Mouse (Mus musculus): ENCODE data around the gene Cdk4. TPM values are rescaled to one million over a fixed set of nuclear protein-coding genes. Genes with fewer than 3 reads are reported as not detected.

The Cdk4 gene
- 374 and 389 TPM in 2 replicates for polyA plus RNA-seq (2015; fragmentation: Nextera tagmentation; extraction: Ambion mirVana)

GRCm38 (mm10) chr10:127063239-127063872, at the start of gene Cdk4:
TSS of gene Cdk4 (plus strand) at chr10:127063534.

GRCm38 (mm10) chr10:127030336-127031296, 32.7 kb upstream of the Cdk4 start, which contains the start of gene Tsfm:
TSS of gene Tsfm (minus strand) at chr10:127030840.

GRCm38 (mm10) chr10:127041274-127041766, 22.0 kb upstream of the Cdk4 start, which contains the start of the genes Mettl1 and Eef1akmt3:
TSS of gene Mettl1 (plus strand) at chr10:127041414.
TSS of gene Eef1akmt3 (minus strand) at chr10:127041513.

GRCm38 (mm10) chr10:127047954-127048353, 15.4 kb upstream of the Cdk4 start, which contains the start of gene Cyp27b1:
TSS of gene Cyp27b1 (plus strand) at chr10:127048250.

GRCm38 (mm10) chr10:127059968-127060916, 3.1 kb upstream of the Cdk4 start, which contains the start of gene March9:
TSS of gene March9 (minus strand) at chr10:127060184.

GRCm38 (mm10) chr10:127070190-127071121, 7.1 kb downstream of the Cdk4 start, which contains the start of gene Tspan31:
TSS of gene Tspan31 (minus strand) at chr10:127070264.

GRCm38 (mm10) chr10:127075080-127075479, 11.7 kb downstream of the Cdk4 start, which contains the start of gene Agap2:
TSS of gene Agap2 (plus strand) at chr10:127075284.

Other genes starting within 250 kb of the Cdk4 start
- gene Atp23, start 162.2 kb upstream of the Cdk4 start, polyA plus RNA-seq (2015; fragmentation: Nextera tagmentation; extraction: Ambion mirVana), result 19.0 and 22.1 TPM in 2 replicates
- gene Ctdsp2, start 84.8 kb upstream of the Cdk4 start, polyA plus RNA-seq (2015; fragmentation: Nextera tagmentation; extraction: Ambion mirVana), result 18.3 and 19.0 TPM in 2 replicates
- 0.85 and 10.5 TPM in 2 replicates for gene Avil, start 62.8 kb upstream of the Cdk4 start, polyA plus RNA-seq (2015; fragmentation: Nextera tagmentation; extraction: Ambion mirVana)
- gene Tsfm, start 32.7 kb upstream of the Cdk4 start, polyA plus RNA-seq (2015; fragmentation: Nextera tagmentation; extraction: Ambion mirVana), result 67.5 and 74.2 TPM in 2 replicates
- gene Mettl1, start 22.1 kb upstream of the Cdk4 start, polyA plus RNA-seq (2015; fragmentation: Nextera tagmentation; extraction: Ambion mirVana), result 25.1 and 25.4 TPM in 2 replicates
- gene Eef1akmt3, start 22.0 kb upstream of the Cdk4 start, polyA plus RNA-seq (2015; fragmentation: Nextera tagmentation; extraction: Ambion mirVana), result 0.21 and 0.43 TPM in 2 replicates
- 0.22 TPM in 1 of 2 replicates, not detected in the other for gene Cyp27b1, start 15.3 kb upstream of the Cdk4 start, polyA plus RNA-seq (2015; fragmentation: Nextera tagmentation; extraction: Ambion mirVana)
- 10.5 and 10.6 TPM in 2 replicates for gene March9, start 3.4 kb upstream of the Cdk4 start, polyA plus RNA-seq (2015; fragmentation: Nextera tagmentation; extraction: Ambion mirVana)
- gene Tspan31, start 6.7 kb downstream of the Cdk4 start, polyA plus RNA-seq (2015; fragmentation: Nextera tagmentation; extraction: Ambion mirVana), result 114 TPM in 2 replicates
- gene Agap2, start 11.8 kb downstream of the Cdk4 start, polyA plus RNA-seq (2015; fragmentation: Nextera tagmentation; extraction: Ambion mirVana), result 5.2 and 6.2 TPM in 2 replicates
- gene Os9, start 57.6 kb downstream of the Cdk4 start, polyA plus RNA-seq (2015; fragmentation: Nextera tagmentation; extraction: Ambion mirVana), result 115 and 116 TPM in 2 replicates
- gene B4galnt1, start 101.7 kb downstream of the Cdk4 start, polyA plus RNA-seq (2015; fragmentation: Nextera tagmentation; extraction: Ambion mirVana), result 66.8 and 76.6 TPM in 2 replicates
- 0.72 and 1.1 TPM in 2 replicates for gene Slc26a10, start 117.1 kb downstream of the Cdk4 start, polyA plus RNA-seq (2015; fragmentation: Nextera tagmentation; extraction: Ambion mirVana)
- 25.7 and 26.8 TPM in 2 replicates for gene Arhgef25, start 126.5 kb downstream of the Cdk4 start, polyA plus RNA-seq (2015; fragmentation: Nextera tagmentation; extraction: Ambion mirVana)
- 168 and 199 TPM in 2 replicates for gene Dtx3, start 132.2 kb downstream of the Cdk4 start, polyA plus RNA-seq (2015; fragmentation: Nextera tagmentation; extraction: Ambion mirVana)
- gene Pip4k2c, start 148.1 kb downstream of the Cdk4 start, polyA plus RNA-seq (2015; fragmentation: Nextera tagmentation; extraction: Ambion mirVana), result 17.1 and 19.0 TPM in 2 replicates
- 102 and 109 TPM in 2 replicates for gene Kif5a, start 199.8 kb downstream of the Cdk4 start, polyA plus RNA-seq (2015; fragmentation: Nextera tagmentation; extraction: Ambion mirVana)
- gene Dctn2, start 202.8 kb downstream of the Cdk4 start, polyA plus RNA-seq (2015; fragmentation: Nextera tagmentation; extraction: Ambion mirVana), result 294 and 319 TPM in 2 replicates
- gene Mbd6, start 225.5 kb downstream of the Cdk4 start, polyA plus RNA-seq (2015; fragmentation: Nextera tagmentation; extraction: Ambion mirVana), result 9.4 and 12.3 TPM in 2 replicates
- 85.2 and 93.5 TPM in 2 replicates for gene Mars, start 248.3 kb downstream of the Cdk4 start, polyA plus RNA-seq (2015; fragmentation: Nextera tagmentation; extraction: Ambion mirVana)